Mouse (Mus musculus) lung, adult 2 months (tissue): Measurements from ENCODE around the gene Fgfr3. TPM values are rescaled to one million over a fixed set of nuclear protein-coding genes. Genes with fewer than 3 reads are reported as not detected.

ENCODE experiments used
- DNase-seq: peaks from one replicate; pipeline ENCODE4 v3.0.0; 2022
- H3K4me1 ChIP-seq: fragments of 200-500 bp; 2 replicates; pipeline ENCODE4 v1.6.1; 2011; ENCODE audit warnings: low read length; ENCODE audit not compliant: control insufficient read depth, insufficient read depth
- H3K4me3 ChIP-seq: fragments of 200-500 bp; replicated peaks from 2 replicates; pipeline ENCODE3; 2011; ENCODE audit warnings: low read depth, mild to moderate bottlenecking, control low read depth, low read length; ENCODE audit errors: extremely low read depth
- CTCF ChIP-seq: fragments of 200-500 bp; IDR thresholded peaks from 2 replicates; pipeline ENCODE4 v1.5.1; 2011; ENCODE audit warnings: mild to moderate bottlenecking, low read length, control low read depth; ENCODE audit not compliant: insufficient read depth
- POLR2A ChIP-seq: fragments of 200-500 bp; IDR thresholded peaks from 2 replicates; pipeline ENCODE4 v1.6.1; 2011; ENCODE audit warnings: low read depth, mild to moderate bottlenecking, control low read depth, low read length, borderline replicate concordance; ENCODE audit errors: extremely low read depth
- WGBS: fragments of 180-500 bp; shearing (Covaris S2); methylation state at CpG from one replicate; pipeline ENCODE4 v1.1.7; 2018; 5-methylcytosine and 5-hydroxymethylcytosine counted together
- polyA plus RNA-seq: library from polyadenylated mRNA; depleted of rRNA; stranded (reverse); fragments of >200 nt; gene quantifications from 2 replicates; pipeline ENCODE4 v1.2.3, GENCODE M21; 2012

Fgfr3 gene
- polyA plus RNA-seq, 1 experiment: 237 TPM

GRCm38 (mm10) chr5:33688278-33689220 lies 32.9 kb upstream of the Fgfr3 start:
- peaks cover 23% of the 10 kb centered on the region for H3K4me1 ChIP-seq
- H3K4me3 ChIP-seq: no peak overlapping the region
- TF ChIP-seq CTCF (no peak), POLR2A (no peak)
- no peak for DNase-seq
- 59% methylated on average over 14 of the region's 14 CpGs for WGBS

GRCm38 (mm10) chr5:33689221-33689844 lies 32.1 kb upstream of the Fgfr3 start:
- peak; percentile 36; the same call in 1 of the 2 replicates for TF ChIP-seq POLR2A
- TF ChIP-seq CTCF: no peak
- Histone ChIP-seq H3K4me3 (peak overlapping the region; percentile 31), H3K4me1 (peaks cover 24% of the 10 kb centered on the region)
- WGBS: 35% methylated on average over 20 of the region's 20 CpGs
- no peak for DNase-seq

GRCm38 (mm10) chr5:33689852-33690645 lies 31.4 kb upstream of the Fgfr3 start:
- Histone ChIP-seq H3K4me3 (peak overlapping the region; percentile 31), H3K4me1 (peaks cover 30% of the 10 kb centered on the region)
- WGBS: 58% methylated on average over 11 of the region's 11 CpGs
- DNase-seq: no peak
- TF ChIP-seq CTCF (no peak), POLR2A (peak; percentile 88; the same call in 1 of the 2 replicates)

GRCm38 (mm10) chr5:33692393-33692792 lies 29.1 kb upstream of the Fgfr3 start:
- DNase-seq: no peak
- 17% methylated on average over 24 of the region's 24 CpGs for WGBS
- TF ChIP-seq POLR2A (no peak), CTCF (no peak)
- no peak overlapping the region for H3K4me3 ChIP-seq
- H3K4me1 ChIP-seq: peaks cover 39% of the 10 kb centered on the region

- Histone ChIP-seq H3K4me3 (no peak overlapping the region), H3K4me1 (peaks cover 30% of the 10 kb centered on the region)
- TF ChIP-seq CTCF (no peak), POLR2A (no peak)
- 71% methylated on average over 9 of the region's 9 CpGs for WGBS
- DNase-seq: no peak
These were observed 27.0 kb upstream of the Fgfr3 start for GRCm38 (mm10) chr5:33694461-33694847.

- peak; percentile 76 for DNase-seq
- H3K4me3 ChIP-seq: peak overlapping the region; percentile 40
These were observed 26.4 kb upstream of the Fgfr3 start for GRCm38 (mm10) chr5:33694848-33695717.

GRCm38 (mm10) chr5:33695718-33696121 lies 25.8 kb upstream of the Fgfr3 start:
- WGBS: 13% methylated on average over 24 of the region's 24 CpGs
- Histone ChIP-seq H3K4me3 (peak overlapping the region; percentile 40), H3K4me1 (peaks cover 35% of the 10 kb centered on the region)
- DNase-seq: no peak
- TF ChIP-seq CTCF (no peak), POLR2A (no peak)

More at GRCm38 (mm10) chr5:33694848-33695717, 26.4 kb upstream of the Fgfr3 start:
- 4% methylated on average over 71 of the region's 71 CpGs for WGBS
- TF ChIP-seq POLR2A: peak; percentile 50; the same call in 1 of the 2 replicates
- TF ChIP-seq CTCF: no peak
- H3K4me1 ChIP-seq: peaks cover 31% of the 10 kb centered on the region

- H3K4me3 ChIP-seq: peak overlapping the region; percentile 9
- 67% methylated on average over 5 of the region's 5 CpGs for WGBS
- peaks cover 35% of the 10 kb centered on the region for H3K4me1 ChIP-seq
- peak; percentile 26; the same call in 1 of the 2 replicates for TF ChIP-seq POLR2A
- TF ChIP-seq CTCF: no peak
- peak; percentile 57 for DNase-seq
These were observed 25.0 kb upstream of the Fgfr3 start for GRCm38 (mm10) chr5:33696430-33696829.
